Mouse (Mus musculus) brain, embryonic 14.5 days (tissue): ENCODE measurements at regions not wholly inside any gene's neighbourhood (a gene's known extent, or its start where the extent isn't known, plus 50 kb on each side); places are given as distances from the start of the nearest gene placed in this dataset.
A peak's percentile ranks its signal among the peaks of the same experiment; 100 is the strongest.

Experiments
- DNase-seq: peaks from one replicate; pipeline ENCODE4 v3.0.0-alpha.2; 2011; ENCODE audit warnings: low read depth
- CTCF ChIP-seq: fragments of 200-500 bp; IDR thresholded peaks from 2 replicates; pipeline ENCODE4 v1.5.1; 2012; ENCODE audit warnings: inconsistent platforms, mild to moderate bottlenecking, moderate library complexity, borderline replicate concordance; ENCODE audit not compliant: insufficient read depth, insufficient read length; ENCODE audit errors: extremely low read depth
- POLR2A ChIP-seq: fragments of 200-500 bp; IDR thresholded peaks from 2 replicates; pipeline ENCODE4 v1.6.1; 2012; ENCODE audit warnings: mild to moderate bottlenecking, inconsistent platforms, borderline replicate concordance; ENCODE audit not compliant: poor library complexity, insufficient read depth, insufficient read length, severe bottlenecking; ENCODE audit errors: extremely low read depth

- DNase-seq, result no peak
- TF ChIP-seq POLR2A (no peak), CTCF (no peak)
These were observed 89.9 kb upstream of the Mef2a start for GRCm38 (mm10) chr7:67462591-67462990.

DNA sequence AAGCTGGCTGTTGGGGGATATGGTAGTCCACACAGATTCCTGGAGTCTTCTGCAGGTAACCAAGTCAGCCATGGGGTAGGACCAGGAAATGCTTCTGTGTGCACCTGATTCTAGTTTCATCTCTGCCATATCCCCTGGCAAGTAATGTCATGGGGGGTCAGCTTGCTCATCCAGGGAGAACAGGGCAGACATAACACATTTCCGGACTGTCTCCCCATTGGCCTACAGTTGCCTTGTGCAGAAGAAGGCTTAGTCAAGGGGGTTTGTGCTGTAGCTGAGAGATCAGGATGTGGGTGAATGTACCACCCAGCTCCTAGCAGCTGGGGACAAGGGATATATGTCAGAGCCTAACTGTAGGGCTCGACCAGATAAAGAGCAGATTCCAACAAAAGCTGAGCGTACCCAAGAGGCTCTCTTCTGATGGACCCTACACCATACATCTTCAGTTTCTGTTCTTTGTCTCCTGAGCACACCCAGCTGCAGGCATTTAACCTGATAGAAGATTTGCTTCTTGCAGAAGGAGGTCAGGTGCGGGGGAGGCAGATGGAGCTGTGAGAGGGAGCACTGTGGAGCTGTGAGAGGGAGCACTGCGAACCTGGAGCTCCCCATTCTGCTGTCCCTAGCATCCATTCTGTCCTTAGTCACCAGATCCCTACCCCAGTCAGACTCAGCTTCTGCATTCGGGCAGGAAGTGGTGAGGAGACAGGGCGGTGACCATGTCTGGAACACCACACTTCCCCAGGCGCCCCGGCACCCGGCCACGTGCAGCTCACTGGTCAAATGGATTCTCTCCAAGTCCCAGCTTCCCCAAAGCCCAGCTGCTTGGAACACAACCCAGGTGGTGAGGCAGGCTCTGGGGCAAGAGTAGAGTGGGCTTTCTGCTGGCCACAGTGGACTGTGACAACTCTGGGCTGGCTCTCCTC is 88.9 kb upstream of the Mef2a start:
- no peak for DNase-seq
- no peak for TF ChIP-seq POLR2A
- TF ChIP-seq CTCF, result no peak

GRCm38 (mm10) chr7:67459810-67460209 is 87.2 kb upstream of the Mef2a start:
- no peak for TF ChIP-seq CTCF
- TF ChIP-seq POLR2A, result no peak
- no peak for DNase-seq

GRCm38 (mm10) chr7:67459209-67459608 is 86.6 kb upstream of the Mef2a start:
- no peak for DNase-seq
- TF ChIP-seq POLR2A (no peak), CTCF (no peak)

DNA sequence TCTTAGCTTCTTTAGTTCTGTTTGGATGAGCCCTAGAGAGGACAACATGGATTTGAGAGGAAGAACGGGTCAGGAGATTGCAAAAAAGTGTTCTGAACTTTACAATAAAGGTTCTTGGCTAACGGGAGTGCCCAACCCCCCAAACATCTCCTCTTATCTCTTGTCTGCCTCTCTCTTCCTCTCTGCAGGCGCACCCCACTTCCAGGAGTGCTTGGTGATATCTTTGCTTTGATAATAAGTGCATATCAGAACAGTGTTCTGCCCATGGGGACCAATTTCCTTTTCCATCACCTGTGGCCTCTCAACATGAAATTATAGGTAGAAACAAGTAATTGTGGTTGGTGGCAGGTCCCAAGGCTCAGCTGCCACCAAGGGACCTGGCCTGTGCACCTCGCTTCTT is 86.0 kb upstream of the Mef2a start:
- DNase-seq, result no peak
- TF ChIP-seq CTCF (no peak), POLR2A (no peak)

DNA sequence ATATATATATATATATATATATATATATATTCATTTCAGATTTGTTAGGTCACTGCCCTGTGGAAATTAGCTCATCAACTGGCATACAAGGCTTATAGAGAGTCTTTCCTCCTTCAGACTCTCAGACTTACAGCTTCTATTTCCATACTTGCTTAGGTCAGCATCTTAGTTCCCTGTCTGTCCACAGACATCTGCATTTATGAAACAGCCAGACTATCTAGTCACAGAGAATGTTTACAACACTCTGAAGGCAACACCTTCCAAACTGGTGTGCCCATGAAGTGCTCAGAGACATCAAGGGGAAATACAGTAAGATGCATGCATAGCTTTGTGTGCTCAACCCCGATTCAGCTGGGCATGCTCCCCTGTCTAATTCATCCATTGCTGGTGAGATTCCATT is 85.2 kb upstream of the Mef2a start:
- TF ChIP-seq CTCF (no peak), POLR2A (no peak)
- no peak for DNase-seq

DNA sequence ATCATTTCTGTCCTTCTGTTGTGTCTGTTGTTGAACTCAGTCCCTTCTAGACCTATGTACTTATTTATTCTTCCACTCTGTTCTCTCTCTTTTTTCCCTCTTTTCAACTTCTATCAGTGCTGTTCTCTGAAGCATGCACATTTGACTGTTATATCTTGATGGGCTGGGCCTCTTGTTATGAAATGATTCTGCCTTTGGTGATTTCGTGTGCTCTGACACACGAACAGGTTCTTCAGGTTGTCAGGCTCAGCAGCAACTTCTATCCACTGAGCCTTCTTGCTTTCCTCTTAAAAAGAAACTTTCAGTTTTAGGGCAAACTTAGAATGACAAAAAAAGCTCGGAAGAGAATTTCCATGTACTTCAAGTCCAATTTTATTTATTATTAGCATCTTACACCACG is 83.4 kb upstream of the Mef2a start:
- TF ChIP-seq POLR2A (no peak), CTCF (no peak)
- no peak for DNase-seq

DNA sequence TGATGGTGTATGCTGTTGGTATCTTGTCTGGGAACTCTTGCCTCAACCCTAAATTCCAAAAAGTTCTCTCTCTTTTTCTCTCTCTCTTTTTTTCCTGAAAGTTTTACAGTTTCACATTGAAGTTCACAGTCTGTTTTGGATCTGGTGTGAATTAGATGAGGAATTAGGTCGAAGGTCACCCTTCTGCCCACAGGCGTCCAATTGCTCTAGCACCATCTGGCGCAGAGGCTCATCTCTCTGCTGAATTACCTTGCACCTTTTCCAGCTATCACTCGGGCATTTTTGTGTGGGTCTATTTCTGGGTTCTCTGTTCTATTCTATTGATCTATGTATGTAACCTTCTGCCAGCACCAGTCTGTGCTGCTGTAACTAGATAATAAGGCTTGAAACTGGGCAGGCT is 81.8 kb upstream of the Mef2a start:
- no peak for DNase-seq
- no peak for TF ChIP-seq CTCF
- TF ChIP-seq POLR2A, result no peak

DNA sequence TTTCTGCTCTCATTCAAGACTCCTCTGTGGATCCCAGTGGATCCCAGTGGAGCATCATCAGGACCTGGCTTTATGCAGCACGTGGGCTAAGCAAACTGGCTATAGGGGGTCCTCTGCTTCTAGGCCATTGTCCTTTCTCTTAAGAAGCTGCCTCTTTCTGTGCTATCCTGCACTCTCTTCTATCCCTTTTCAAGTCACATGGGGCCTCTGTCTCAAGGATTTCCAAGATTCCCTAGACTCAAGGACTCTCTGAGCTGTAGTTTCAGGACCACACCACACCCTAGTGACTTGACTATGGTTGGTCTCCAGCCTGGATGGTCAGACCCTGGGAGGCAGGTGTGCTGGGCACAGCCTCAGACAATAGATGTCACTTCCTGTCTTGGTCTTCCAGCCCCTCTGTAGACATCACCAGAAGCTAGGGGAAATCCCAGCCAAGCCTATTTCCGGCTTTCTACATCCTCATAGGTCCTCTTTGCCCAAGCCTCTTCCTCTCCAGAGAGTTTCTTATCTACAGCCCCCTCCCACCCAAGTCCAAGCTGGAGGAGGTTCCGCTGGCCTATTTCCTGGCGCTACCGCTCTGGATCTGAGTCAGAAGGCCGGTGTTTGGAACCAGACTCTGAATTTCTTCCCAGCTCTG is 78.6 kb upstream of the Mef2a start:
- no peak for DNase-seq
- TF ChIP-seq CTCF, result no peak
- no peak for TF ChIP-seq POLR2A

- no peak for DNase-seq
- no peak for TF ChIP-seq CTCF
- TF ChIP-seq POLR2A, result no peak
These were observed 73.9 kb upstream of the Mef2a start for GRCm38 (mm10) chr7:67446606-67447005.

DNA sequence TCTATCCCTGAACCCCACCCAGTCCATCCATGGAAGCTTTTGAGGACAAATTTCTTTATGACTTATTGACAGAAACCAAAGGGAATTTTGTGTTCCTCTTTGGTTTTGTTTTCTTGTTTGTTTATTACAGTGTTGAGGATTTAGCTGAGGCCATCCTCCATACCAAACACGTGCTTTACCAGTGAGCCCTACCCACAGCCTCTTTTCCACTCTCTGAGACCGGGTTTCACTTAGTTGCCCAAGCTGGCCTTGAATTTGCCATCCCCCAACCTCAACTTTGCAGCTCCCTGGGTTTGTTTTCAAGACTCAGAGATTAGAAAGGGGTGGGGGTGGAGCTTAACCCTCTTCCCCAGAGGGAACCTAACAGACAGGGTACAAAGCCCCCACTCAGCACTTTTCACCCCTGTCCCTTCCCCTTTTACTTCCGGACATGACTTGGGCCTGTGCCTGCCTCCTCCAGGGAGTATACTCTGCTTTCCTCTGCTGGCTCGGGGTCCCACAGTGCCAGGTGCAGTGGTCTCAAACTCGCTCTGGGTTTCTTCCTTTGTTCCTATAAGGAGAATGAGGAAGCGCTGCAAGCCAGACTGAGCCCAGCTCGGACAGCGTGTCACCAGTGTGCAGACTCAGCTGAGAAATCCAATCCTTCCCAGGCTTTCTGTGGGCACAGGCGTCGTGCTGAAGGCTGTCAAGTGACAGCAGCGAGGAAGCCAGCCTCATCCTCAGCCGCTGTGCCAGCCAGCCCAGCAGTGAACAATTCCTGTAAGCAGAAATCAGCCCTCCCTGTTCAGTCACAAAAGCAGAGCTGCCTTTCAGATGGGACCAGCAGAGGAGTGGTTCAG is 72.8 kb upstream of the Mef2a start:
- peak; percentile 67 for DNase-seq
- TF ChIP-seq POLR2A (no peak), CTCF (no peak)

DNA sequence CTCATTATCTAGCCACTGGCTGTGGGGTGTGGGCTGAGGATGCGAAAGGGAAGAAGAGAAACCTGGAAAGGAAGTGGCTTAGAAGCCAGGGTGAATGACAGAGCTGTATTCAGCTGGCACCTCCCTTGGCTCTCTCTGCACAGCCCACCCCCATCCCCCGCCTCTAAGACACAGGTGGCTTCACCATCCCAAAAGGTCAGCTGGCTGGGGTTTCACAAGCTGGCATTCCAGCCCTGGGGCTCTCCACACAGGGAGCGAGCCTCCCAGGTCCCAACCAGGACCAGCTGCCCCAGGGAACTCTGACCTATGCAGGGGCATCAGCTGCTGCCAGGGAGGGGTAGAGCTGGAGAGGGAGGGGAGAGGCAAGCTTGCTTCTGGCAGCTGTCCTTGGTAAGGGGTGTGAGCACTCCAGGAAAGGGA is 71.9 kb upstream of the Mef2a start:
- TF ChIP-seq CTCF (no peak), POLR2A (no peak)
- DNase-seq, result peak; percentile 67

DNA sequence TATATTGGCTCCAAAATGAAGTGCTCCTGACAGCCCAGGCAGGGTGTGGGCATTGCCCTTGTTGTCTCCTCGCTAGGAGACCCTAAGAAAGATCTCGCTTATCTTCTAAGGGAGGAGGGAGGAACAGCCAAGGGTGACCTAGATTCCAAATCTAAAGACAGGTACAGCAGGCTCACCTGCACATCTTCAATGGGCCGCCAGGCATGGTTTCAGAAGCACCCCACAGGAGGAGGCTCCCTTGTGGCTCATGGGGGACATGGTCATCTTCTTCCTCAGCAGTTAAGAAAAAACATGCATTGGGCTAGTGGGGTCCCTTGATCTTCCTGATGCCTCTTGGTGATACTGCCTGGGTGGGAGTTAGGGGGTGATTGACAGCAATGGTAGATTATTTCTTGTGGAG is 71.0 kb upstream of the Mef2a start:
- TF ChIP-seq POLR2A (no peak), CTCF (no peak)
- no peak for DNase-seq
